Mouse (Mus musculus) embryonic facial prominence, embryonic 13.5 days (tissue): Measurements from ENCODE around the gene Olfr102. TPM values are rescaled to one million over a fixed set of nuclear protein-coding genes. Genes with fewer than 3 reads are reported as not detected.

Experiments
- ATAC-seq: fragments of 200-750 bp; cut with Nextera tagmentation; 2 replicates; pipeline ENCODE4 v1.8.0; 2017; ENCODE audit warnings: low read depth; ENCODE audit not compliant: insufficient number of reproducible peaks, insufficient read depth, low FRiP score, low TSS enrichment
- H3K27ac ChIP-seq: fragments of 300-500 bp; sonication (generic); 2 replicates; pipeline ENCODE4 v1.5.1; 2015; ENCODE audit warnings: moderate library complexity, mild to moderate bottlenecking, inconsistent platforms
- H3K27me3 ChIP-seq: fragments of 300-500 bp; sonication (generic); 2 replicates; pipeline ENCODE4 v1.6.1; 2015; ENCODE audit warnings: mild to moderate bottlenecking, inconsistent platforms
- H3K36me3 ChIP-seq: fragments of 300-500 bp; sonication (generic); 2 replicates; pipeline ENCODE4 v1.6.1; 2015; ENCODE audit warnings: mild to moderate bottlenecking, inconsistent platforms
- H3K4me1 ChIP-seq: fragments of 300-500 bp; sonication (generic); 2 replicates; pipeline ENCODE4 v1.6.1; 2015; ENCODE audit warnings: inconsistent platforms
- H3K4me2 ChIP-seq: fragments of 300-500 bp; sonication (generic); 2 replicates; pipeline ENCODE4 v1.6.1; 2015; ENCODE audit warnings: moderate library complexity, mild to moderate bottlenecking, inconsistent platforms
- H3K4me3 ChIP-seq: fragments of 300-500 bp; sonication (generic); 2 replicates; pipeline ENCODE4 v1.5.1; 2015; ENCODE audit warnings: mild to moderate bottlenecking, inconsistent platforms
- H3K9ac ChIP-seq: fragments of 300-500 bp; sonication (generic); 2 replicates; pipeline ENCODE4 v1.6.1; 2015; ENCODE audit warnings: mild to moderate bottlenecking, inconsistent platforms
- H3K9me3 ChIP-seq: fragments of 300-500 bp; sonication (generic); 2 replicates; pipeline ENCODE4 v1.6.1; 2016; ENCODE audit warnings: inconsistent platforms
- WGBS: fragments of 180-500 bp; shearing (Covaris S2); methylation state at CpG from one replicate; pipeline ENCODE4 v1.1.7; 2015; ENCODE audit warnings: mixed read lengths; 5-methylcytosine and 5-hydroxymethylcytosine counted together
- polyA plus RNA-seq: library from polyadenylated mRNA; unstranded; fragments of >200 nt; fragmentation: Nextera tagmentation; extraction: Ambion mirVana; gene quantifications from 2 replicates; pipeline ENCODE4 v1.2.1, GENCODE M21; 2015

The Olfr102 gene
- polyA plus RNA-seq, 1 experiment from 2014 or later, result not detected

- Histone ChIP-seq H3K36me3 (no peaks in the 10 kb centered on the region), H3K9me3 (no peaks in the 10 kb centered on the region), H3K27ac (no peak within 1 kb of the TSS), H3K4me3 (no peak within 1 kb of the TSS), H3K9ac (no peak within 1 kb of the TSS), H3K4me1 (no peaks in the 10 kb centered on the region), H3K27me3 (no peaks in the 10 kb centered on the region), H3K4me2 (no peak within 1 kb of the TSS)
- ATAC-seq, result no peak
- 87% methylated on average over 1 of the region's 1 CpGs for WGBS
Measured at GRCm38 (mm10) chr17:37263626-37264025, 53.2 kb downstream of the Olfr102 start, which contains the start of gene Olfr98. Gene Olfr98, minus strand, starts transcription at chr17:37263749.

Other genes starting within 250 kb of the Olfr102 start
- gene Olfr90, start 228.6 kb downstream of the Olfr102 start, polyA plus RNA-seq, result 0.10 TPM in 1 of 2 replicates, not detected in the other
- gene Olfr91, start 218.8 kb downstream of the Olfr102 start, polyA plus RNA-seq, result not detected in 2 replicates
- not detected in 2 replicates for gene Olfr92, start 197.0 kb downstream of the Olfr102 start, polyA plus RNA-seq
- not detected in 2 replicates for gene Olfr93, start 155.6 kb downstream of the Olfr102 start, polyA plus RNA-seq
- not detected in 2 replicates for gene Ubd, start 123.2 kb downstream of the Olfr102 start, polyA plus RNA-seq
- gene Olfr94, start 116.1 kb downstream of the Olfr102 start, polyA plus RNA-seq, result not detected in 2 replicates
- not detected in 2 replicates for gene Olfr95, start 103.9 kb downstream of the Olfr102 start, polyA plus RNA-seq
- not detected in 2 replicates for gene Olfr96, start 96.9 kb downstream of the Olfr102 start, polyA plus RNA-seq
- not detected in 2 replicates for gene Olfr97, start 79.7 kb downstream of the Olfr102 start, polyA plus RNA-seq
- gene Olfr98, start 53.3 kb downstream of the Olfr102 start, polyA plus RNA-seq, result not detected in 2 replicates
- gene H2-M3, start 46.8 kb downstream of the Olfr102 start, polyA plus RNA-seq, result 0.94 and 1.4 TPM in 2 replicates
- gene Olfr99, start 33.6 kb downstream of the Olfr102 start, polyA plus RNA-seq, result not detected in 2 replicates
- not detected in 2 replicates for gene Olfr101, start 12.7 kb downstream of the Olfr102 start, polyA plus RNA-seq
- not detected in 2 replicates for gene Olfr103, start 22.6 kb upstream of the Olfr102 start, polyA plus RNA-seq
- gene Olfr104-ps, start 42.5 kb upstream of the Olfr102 start, polyA plus RNA-seq, result not detected in 2 replicates
- gene Olfr105-ps, start 62.0 kb upstream of the Olfr102 start, polyA plus RNA-seq, result not detected in 2 replicates
- gene Olfr106-ps, start 73.3 kb upstream of the Olfr102 start, polyA plus RNA-seq, result not detected in 2 replicates
- gene Olfr107, start 82.2 kb upstream of the Olfr102 start, polyA plus RNA-seq, result not detected in 2 replicates
- gene Olfr108, start 128.4 kb upstream of the Olfr102 start, polyA plus RNA-seq, result not detected in 2 replicates
- not detected in 2 replicates for gene Olfr109, start 141.9 kb upstream of the Olfr102 start, polyA plus RNA-seq
- not detected in 2 replicates for gene H2-M2, start 166.5 kb upstream of the Olfr102 start, polyA plus RNA-seq
- gene Olfr110, start 175.4 kb upstream of the Olfr102 start, polyA plus RNA-seq, result not detected in 2 replicates
- gene Olfr111, start 191.0 kb upstream of the Olfr102 start, polyA plus RNA-seq, result not detected in 2 replicates